Mouse (Mus musculus): Measurements from ENCODE around the gene Helb. TPM values are rescaled to one million over a fixed set of nuclear protein-coding genes. Genes with fewer than 3 reads are reported as not detected.

The Helb gene
- total RNA-seq, 1 experiment from 2014 or later, result 33.8 TPM

GRCm38 (mm10) chr10:120095716-120096115 is 17.1 kb downstream of the Helb start:
- no peak for ATAC-seq (replicated peaks; ENCODE audit: low read depth, poor library complexity, severe bottlenecking)

GRCm38 (mm10) chr10:120095136-120095535 is 17.7 kb downstream of the Helb start:
- no peak for ATAC-seq (replicated peaks; ENCODE audit: low read depth, poor library complexity, severe bottlenecking)

DNA sequence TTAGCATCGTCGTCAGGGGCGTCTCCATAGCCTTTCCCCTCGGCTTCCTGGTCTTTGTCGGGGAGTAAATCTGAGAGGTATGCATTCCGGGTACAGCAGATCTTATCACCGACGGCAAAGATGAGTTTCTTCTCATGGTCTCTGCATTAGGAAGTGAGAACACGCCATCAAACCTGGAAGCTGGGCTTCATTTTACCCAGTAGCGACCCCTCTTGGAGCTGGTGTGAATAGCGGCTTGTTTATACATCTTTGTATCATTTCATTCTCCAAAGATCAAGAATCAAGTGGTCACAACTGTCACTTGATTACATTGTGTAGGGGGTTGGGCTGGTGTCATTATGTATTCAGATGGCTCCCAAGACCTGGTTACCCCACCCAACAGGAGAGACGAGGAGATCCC is 20.2 kb downstream of the Helb start:
- no peak for ATAC-seq (replicated peaks; ENCODE audit: low read depth, poor library complexity, severe bottlenecking)

DNA sequence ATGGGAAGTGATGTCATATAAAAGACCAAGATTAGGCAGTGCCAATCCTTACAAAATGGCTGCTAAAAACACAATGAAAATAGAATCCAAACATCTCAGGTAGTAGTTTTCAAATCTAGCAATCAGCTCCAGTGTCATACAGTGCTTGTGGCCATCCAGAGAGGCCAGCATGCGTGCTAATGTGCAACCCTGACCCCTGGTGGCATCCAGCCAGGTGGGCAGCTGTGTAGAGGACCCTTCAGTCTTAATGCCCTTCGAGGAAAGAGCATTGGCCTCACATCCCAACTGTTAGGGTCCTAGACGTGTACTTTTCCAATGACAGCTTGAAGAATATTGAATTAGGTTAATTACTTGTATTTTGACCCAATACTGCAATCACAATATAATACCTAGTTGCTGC is 34.9 kb downstream of the Helb start:
- no peak for ATAC-seq (replicated peaks; ENCODE audit: low read depth, poor library complexity, severe bottlenecking)

- no peak for ATAC-seq (replicated peaks; ENCODE audit: low read depth, poor library complexity, severe bottlenecking)
Measured at GRCm38 (mm10) chr10:120066319-120066718, 46.5 kb downstream of the Helb start.

GRCm38 (mm10) chr10:120064424-120064823 is 48.4 kb downstream of the Helb start:
- ATAC-seq (replicated peaks; ENCODE audit: low read depth, poor library complexity, severe bottlenecking), result peak; percentile 78

GRCm38 (mm10) chr10:120061238-120062130 is 51.3 kb downstream of the Helb start:
- 0 out of 2 replicates have a peak, but pooled peaks have one; percentile 30 for ATAC-seq (replicated peaks; ENCODE audit: low read depth, poor library complexity, severe bottlenecking)

- ATAC-seq (replicated peaks; ENCODE audit: low read depth, poor library complexity, severe bottlenecking), result no peak
Measured at GRCm38 (mm10) chr10:120060579-120061237, 52.1 kb downstream of the Helb start.

DNA sequence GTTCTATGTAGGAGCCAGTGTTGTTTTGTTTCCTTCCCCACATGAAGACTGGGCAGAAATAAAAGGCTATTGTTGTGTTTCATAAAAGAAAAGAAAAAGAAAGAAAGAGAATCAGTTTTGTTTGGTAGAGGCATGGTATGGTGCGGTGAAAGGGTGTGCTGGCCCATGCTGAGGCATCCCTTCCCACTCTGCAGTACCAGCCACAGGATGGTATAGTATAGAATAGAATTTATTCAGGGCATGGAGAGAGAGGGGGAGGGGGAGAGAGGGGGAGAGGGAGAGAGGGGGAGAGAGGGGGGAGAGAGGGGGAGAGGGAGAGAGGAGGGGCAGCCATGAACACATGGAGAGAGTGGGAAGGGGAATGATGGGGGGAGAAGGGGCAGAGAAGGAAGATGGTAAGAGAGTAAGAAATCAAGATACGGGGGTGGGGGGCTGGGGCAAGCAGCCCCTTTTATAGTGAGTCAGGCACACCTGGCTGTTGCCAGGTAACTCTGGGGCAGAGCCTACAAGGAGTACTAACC is 68.0 kb downstream of the Helb start:
- ATAC-seq (replicated peaks; ENCODE audit: low read depth, poor library complexity, severe bottlenecking), result no peak

GRCm38 (mm10) chr10:120044237-120044636 is 68.5 kb downstream of the Helb start:
- ATAC-seq (replicated peaks; ENCODE audit: low read depth, poor library complexity, severe bottlenecking), result no peak

DNA sequence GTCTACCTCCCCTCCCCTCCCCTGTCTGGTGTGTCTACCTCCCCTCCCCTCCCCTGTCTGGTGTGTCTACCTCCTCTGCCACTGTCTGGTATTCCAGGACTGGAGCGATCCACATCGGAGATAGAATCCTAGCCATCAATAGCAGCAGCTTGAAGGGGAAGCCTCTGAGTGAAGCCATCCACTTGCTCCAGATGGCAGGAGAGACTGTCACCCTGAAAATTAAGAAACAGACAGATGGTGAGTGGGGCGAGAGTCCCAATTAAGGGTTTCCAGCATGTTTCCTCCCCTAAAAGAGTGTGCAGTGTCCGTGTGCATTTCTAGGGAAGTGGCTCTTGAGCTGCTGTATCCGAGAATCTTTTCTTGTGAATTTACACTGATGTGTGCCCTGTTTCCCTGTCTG is 74.6 kb downstream of the Helb start:
- no peak for ATAC-seq (replicated peaks; ENCODE audit: low read depth, poor library complexity, severe bottlenecking)

- ATAC-seq (replicated peaks; ENCODE audit: low read depth, poor library complexity, severe bottlenecking), result no peak
Measured at GRCm38 (mm10) chr10:120035824-120036223, 77.0 kb downstream of the Helb start.

DNA sequence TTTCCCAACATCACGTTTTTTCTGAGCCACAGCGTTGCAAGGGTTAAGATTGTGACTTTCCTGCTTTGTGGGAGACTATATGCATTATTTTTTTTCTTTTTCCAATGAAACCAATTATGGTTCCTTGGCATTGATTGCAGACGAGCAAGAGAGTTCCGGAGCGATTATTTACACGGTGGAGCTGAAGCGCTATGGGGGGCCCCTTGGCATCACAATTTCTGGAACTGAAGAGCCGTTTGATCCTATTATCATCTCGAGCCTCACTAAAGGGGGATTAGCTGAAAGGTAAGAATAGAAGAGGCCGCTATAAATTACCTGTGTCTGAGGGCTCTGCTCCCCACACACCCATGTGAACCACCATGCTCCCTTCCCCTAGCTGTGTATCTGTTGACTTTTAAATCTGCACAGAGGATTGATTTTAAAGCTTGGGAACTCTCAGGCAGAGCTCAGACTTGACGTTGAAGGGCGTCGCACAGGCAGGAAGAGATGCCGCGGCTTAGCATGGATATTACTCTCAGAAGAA is 77.5 kb downstream of the Helb start:
- ATAC-seq (replicated peaks; ENCODE audit: low read depth, poor library complexity, severe bottlenecking), result no peak

GRCm38 (mm10) chr10:120033866-120034265 is 78.9 kb downstream of the Helb start:
- ATAC-seq (replicated peaks; ENCODE audit: low read depth, poor library complexity, severe bottlenecking), result no peak

Other genes starting within 250 kb of the Helb start
- gene Tmbim4, start 88.6 kb upstream of the Helb start, total RNA-seq (2017), result 97.8 and 138 TPM in 2 replicates
- gene Irak3, start 89.1 kb upstream of the Helb start, total RNA-seq (2017), result 11.9 and 16.8 TPM in 2 replicates
- gene Llph, start 114.1 kb upstream of the Helb start, total RNA-seq (2017), result 97.9 and 108 TPM in 2 replicates